Mouse (Mus musculus) testis, adult 2 months (tissue): ENCODE data around the gene Vmn2r-ps130. TPM values are rescaled to one million over a fixed set of nuclear protein-coding genes. Genes with fewer than 3 reads are reported as not detected.
"Not testable (repeated sequence)": the region's sequence is repeated elsewhere in the genome, so short reads cannot be mapped to it uniquely, and the experiment has no call there.

Source experiments
- H3K27ac ChIP-seq: fragments of 200-500 bp; 2 replicates; pipeline ENCODE4 v1.5.1; 2012; ENCODE audit warnings: low read depth, low read length; ENCODE audit not compliant: control insufficient read depth, insufficient read depth
- H3K27me3 ChIP-seq: fragments of 200-500 bp; 2 replicates; pipeline ENCODE4 v1.6.1; 2012; ENCODE audit warnings: mild to moderate bottlenecking, low read length, moderate library complexity; ENCODE audit not compliant: control insufficient read depth, insufficient read depth
- H3K36me3 ChIP-seq: fragments of 200-500 bp; 2 replicates; pipeline ENCODE4 v1.6.1; 2012; ENCODE audit warnings: mild to moderate bottlenecking, low read length; ENCODE audit not compliant: control insufficient read depth, insufficient read depth
- H3K4me1 ChIP-seq: fragments of 200-500 bp; 2 replicates; pipeline ENCODE4 v1.6.1; 2012; ENCODE audit warnings: low read length; ENCODE audit not compliant: control insufficient read depth, insufficient read depth
- H3K4me3 ChIP-seq: fragments of 200-500 bp; 2 replicates; pipeline ENCODE4 v1.5.1; 2012; ENCODE audit warnings: low read depth, mild to moderate bottlenecking, low read length, moderate library complexity, mixed read lengths; ENCODE audit not compliant: control insufficient read depth
- polyA plus RNA-seq: library from polyadenylated mRNA; depleted of rRNA; stranded (reverse); fragments of >200 nt; gene quantifications from 2 replicates; pipeline ENCODE4 v1.2.3, GENCODE M21; 2012; rRNA removed

The Vmn2r-ps130 gene
- polyA plus RNA-seq = not detected in 2 replicates

GRCm38 (mm10) chr17:23060866-23061265, at the start of gene Vmn2r-ps130:
TSS of gene Vmn2r-ps130 (plus strand) at chr17:23061166.
- H3K27ac ChIP-seq, H3K27me3 ChIP-seq, H3K4me1 ChIP-seq, H3K36me3 ChIP-seq, H3K4me3 ChIP-seq: not testable (repeated sequence)

Other genes with a start within 250 kb of the Vmn2r-ps130 start
- gene Zfp945, start 194.0 kb upstream of the Vmn2r-ps130 start, polyA plus RNA-seq = 0.75 and 0.98 TPM in 2 replicates
- gene Vmn2r113, start 118.2 kb upstream of the Vmn2r-ps130 start, polyA plus RNA-seq = not detected in 2 replicates
- gene Zfp40, start 132.1 kb downstream of the Vmn2r-ps130 start, polyA plus RNA-seq = 0.31 and 0.49 TPM in 2 replicates